Mouse (Mus musculus): ENCODE results near the gene Polg2. TPM values are rescaled to one million over a fixed set of nuclear protein-coding genes. Genes with fewer than 3 reads are reported as not detected.

The Polg2 gene
- 4.1 and 4.3 TPM in 2 replicates for polyA plus RNA-seq (2011; ENCODE audit: insufficient read length, low read depth, missing spikeins)

DNA sequence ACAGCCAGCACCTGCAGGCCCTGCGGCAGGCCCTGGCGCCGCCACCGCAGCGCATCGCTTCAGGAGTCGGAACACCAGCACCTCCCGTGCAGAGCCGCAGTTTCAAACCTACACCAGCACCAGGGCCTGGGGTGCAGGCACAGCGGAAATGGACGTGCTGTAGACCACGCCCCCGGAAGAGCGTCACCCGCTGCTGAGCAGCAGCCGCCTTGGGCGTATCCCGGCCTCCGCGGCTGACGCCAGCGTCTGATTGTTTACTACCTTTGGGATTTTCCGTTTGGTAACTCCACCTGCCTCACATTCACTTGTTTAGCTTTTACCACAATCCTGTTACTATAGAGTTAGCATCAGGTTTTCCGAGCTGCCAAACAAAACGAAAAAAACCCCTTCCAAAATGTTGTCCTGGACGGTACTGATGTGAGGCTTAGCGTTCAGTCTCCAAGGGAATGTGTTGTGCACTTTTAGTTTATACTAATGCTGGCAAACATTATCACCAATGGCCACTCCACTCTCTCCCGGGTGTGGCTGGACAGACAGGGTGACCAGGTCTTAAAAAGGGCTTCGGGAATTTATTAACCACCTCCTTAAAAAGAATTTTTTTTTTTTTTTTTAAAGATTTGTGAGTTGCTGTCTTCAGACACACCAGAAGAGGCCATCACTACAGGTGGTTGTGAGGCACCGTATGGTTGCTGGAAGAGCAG is at the start of gene Polg2:
Gene Polg2 (minus strand): TSS at position 150 of the 701 bp plus-strand sequence.
- peak within 1 kb of the TSS; percentile 69 for H3K4me3 ChIP-seq (ENCODE audit: insufficient read depth, low read length)
- TF ChIP-seq POLR2A (IDR thresholded peaks at IDR 0.05; ENCODE audit: low read depth, low read length), result peak; percentile 91
- TF ChIP-seq CTCF (IDR thresholded peaks at IDR 0.05; ENCODE audit: borderline replicate concordance, insufficient read depth, low read length), result no peak
- 0 out of 2 replicates have a peak, but pooled peaks cover 2% of the 10 kb centered on the region for H3K4me1 ChIP-seq (ENCODE audit: control insufficient read depth, insufficient read depth, low read length)
- H3K27ac ChIP-seq (ENCODE audit: insufficient read depth, low read length), result peak within 1 kb of the TSS; percentile 60

DNA sequence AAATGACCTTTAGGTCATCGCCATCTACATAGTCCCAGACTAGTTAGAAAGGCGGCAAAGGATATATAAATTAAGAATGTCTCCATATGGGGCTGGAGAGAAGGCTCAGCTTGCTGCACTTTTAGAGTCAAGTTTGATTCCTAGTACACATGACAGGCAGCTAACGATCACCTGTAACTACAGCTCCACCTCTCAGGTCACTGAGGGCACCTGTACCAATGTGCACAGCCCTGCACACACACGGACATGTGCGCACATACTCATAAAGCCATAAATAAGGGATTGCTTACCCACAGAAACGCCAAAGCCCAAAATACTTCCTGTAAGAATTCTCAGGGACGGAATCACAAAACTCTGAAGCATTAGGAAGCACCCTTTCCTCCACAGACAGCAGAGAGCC is 48.7 kb upstream of the Polg2 start:
- TF ChIP-seq POLR2A (IDR thresholded peaks at IDR 0.05; ENCODE audit: low read depth, low read length), result no peak
- no peak for TF ChIP-seq CTCF (IDR thresholded peaks at IDR 0.05; ENCODE audit: borderline replicate concordance, insufficient read depth, low read length)
- H3K4me1 ChIP-seq (ENCODE audit: control insufficient read depth, insufficient read depth, low read length), result no peaks in the 10 kb centered on the region
- H3K27ac ChIP-seq (ENCODE audit: insufficient read depth, low read length), result no peak overlapping the region
- no peak overlapping the region for H3K4me3 ChIP-seq (ENCODE audit: insufficient read depth, low read length)

DNA sequence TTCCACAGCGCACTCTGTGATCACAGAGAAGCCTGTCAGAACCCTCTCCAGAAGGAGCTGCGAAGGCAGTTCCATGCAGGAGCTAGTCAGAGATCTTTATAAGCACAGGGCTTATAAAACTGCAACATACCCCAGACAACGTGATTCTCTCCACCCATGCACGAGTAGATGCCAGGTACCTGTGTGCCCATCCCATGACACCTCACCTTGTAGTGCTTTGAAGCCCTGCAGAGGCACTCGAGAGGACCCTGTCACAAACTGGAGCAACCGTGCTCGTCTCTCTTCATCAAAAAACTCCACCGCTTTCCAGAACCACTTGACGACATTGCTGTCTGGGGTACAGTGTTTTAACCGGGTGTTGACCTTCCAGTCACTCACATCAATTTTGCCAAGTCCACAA is 45.1 kb upstream of the Polg2 start:
- H3K4me1 ChIP-seq (ENCODE audit: control insufficient read depth, insufficient read depth, low read length), result 0 out of 2 replicates have a peak, but pooled peaks cover 2% of the 10 kb centered on the region

DNA sequence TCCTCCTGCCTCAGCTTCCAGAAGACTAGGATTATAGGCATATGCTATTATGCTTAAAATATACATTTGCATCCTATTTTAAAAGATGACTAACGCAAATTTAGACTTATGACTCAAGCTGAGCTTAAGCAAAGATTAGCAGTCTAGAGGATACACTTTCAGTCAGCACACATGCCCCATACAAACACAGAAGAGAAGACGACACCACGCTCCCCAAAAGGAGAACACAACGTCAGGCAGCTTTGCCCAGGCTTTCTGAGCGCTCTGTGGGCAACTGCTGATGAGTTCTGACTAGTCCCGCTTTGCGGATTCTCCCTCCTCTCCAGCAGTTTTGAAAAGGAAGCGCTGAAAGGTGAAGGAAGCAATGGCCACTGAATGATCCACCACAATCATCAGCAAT is 44.4 kb upstream of the Polg2 start:
- H3K4me1 ChIP-seq (ENCODE audit: control insufficient read depth, insufficient read depth, low read length), result 0 out of 2 replicates have a peak, but pooled peaks cover 2% of the 10 kb centered on the region
- H3K27ac ChIP-seq (ENCODE audit: insufficient read depth, low read length), result no peak overlapping the region
- H3K4me3 ChIP-seq (ENCODE audit: insufficient read depth, low read length), result no peak overlapping the region
- TF ChIP-seq CTCF (IDR thresholded peaks at IDR 0.05; ENCODE audit: borderline replicate concordance, insufficient read depth, low read length) (no peak), POLR2A (IDR thresholded peaks at IDR 0.05; ENCODE audit: low read depth, low read length) (no peak)

More for the DNA sequence above, 45.1 kb upstream of the Polg2 start:
- no peak overlapping the region for H3K4me3 ChIP-seq (ENCODE audit: insufficient read depth, low read length)
- H3K27ac ChIP-seq (ENCODE audit: insufficient read depth, low read length), result no peak overlapping the region
- TF ChIP-seq POLR2A (IDR thresholded peaks at IDR 0.05; ENCODE audit: low read depth, low read length), result no peak
- no peak for TF ChIP-seq CTCF (IDR thresholded peaks at IDR 0.05; ENCODE audit: borderline replicate concordance, insufficient read depth, low read length)

DNA sequence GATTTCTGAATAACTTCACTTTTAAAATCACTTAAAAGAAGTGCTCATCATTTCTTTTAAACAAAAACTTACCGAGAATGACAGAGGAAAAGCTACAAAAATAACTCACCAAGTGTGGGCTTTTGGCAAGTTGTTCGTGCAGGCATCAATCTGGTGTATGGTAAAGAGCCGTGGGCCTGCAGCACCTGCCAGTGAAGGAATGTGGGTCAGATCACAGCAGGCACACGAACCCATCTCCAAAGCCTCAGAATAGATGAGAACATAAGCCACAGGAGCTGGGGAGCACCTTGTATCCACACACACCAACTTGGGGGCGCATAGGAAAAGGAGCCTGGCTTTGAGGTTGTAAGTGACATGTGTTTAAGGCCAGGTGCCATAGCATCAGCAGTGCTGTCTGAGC is 43.6 kb upstream of the Polg2 start:
- TF ChIP-seq POLR2A (IDR thresholded peaks at IDR 0.05; ENCODE audit: low read depth, low read length), result no peak
- TF ChIP-seq CTCF (IDR thresholded peaks at IDR 0.05; ENCODE audit: borderline replicate concordance, insufficient read depth, low read length), result no peak
- 0 out of 2 replicates have a peak, but pooled peaks cover 2% of the 10 kb centered on the region for H3K4me1 ChIP-seq (ENCODE audit: control insufficient read depth, insufficient read depth, low read length)
- no peak overlapping the region for H3K27ac ChIP-seq (ENCODE audit: insufficient read depth, low read length)

DNA sequence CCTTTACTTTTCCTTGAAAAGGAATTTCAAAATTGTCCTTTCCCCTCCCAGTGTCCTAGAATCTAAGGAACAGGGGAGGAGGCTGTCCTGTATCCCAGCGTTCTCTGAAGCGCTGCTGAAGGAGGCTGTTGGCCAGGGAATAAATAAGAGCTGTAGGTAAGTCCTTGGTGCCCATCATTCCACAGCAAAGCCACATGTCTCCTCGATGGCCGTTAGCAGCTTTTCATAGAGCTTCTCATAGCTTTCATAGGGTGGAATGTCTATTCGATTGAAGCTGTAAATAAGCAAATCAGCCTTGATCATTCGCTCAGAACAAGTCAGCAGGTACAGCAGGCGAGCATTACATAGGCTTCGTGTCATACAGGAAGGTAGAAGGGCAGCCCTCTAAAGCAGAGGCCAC is 43.2 kb upstream of the Polg2 start:
- Histone ChIP-seq H3K27ac (ENCODE audit: insufficient read depth, low read length) (no peak overlapping the region), H3K4me1 (ENCODE audit: control insufficient read depth, insufficient read depth, low read length) (0 out of 2 replicates have a peak, but pooled peaks cover 2% of the 10 kb centered on the region), H3K4me3 (ENCODE audit: insufficient read depth, low read length) (no peak overlapping the region)
- TF ChIP-seq CTCF (IDR thresholded peaks at IDR 0.05; ENCODE audit: borderline replicate concordance, insufficient read depth, low read length), result no peak
- TF ChIP-seq POLR2A (IDR thresholded peaks at IDR 0.05; ENCODE audit: low read depth, low read length), result no peak

More for the DNA sequence above, 43.6 kb upstream of the Polg2 start:
- H3K4me3 ChIP-seq (ENCODE audit: insufficient read depth, low read length), result no peak overlapping the region

DNA sequence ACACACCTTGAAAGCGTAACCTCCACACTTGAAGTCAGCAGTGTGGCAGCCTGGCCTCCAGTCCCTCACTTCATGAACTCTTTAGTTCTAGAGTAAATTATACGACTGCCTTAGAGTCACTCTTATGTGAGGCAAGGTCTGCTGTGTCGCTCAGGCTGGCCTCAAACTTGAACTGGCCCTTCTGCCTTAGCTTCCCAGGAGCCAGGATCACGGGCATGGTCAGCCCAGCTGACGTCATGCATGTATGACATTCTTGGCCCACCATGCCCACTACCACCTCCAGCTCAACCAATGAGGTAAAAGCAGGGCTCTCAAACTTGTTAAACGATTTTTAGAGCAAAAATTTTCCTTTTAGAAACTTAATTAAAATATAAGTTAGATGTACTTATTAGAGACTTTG is 42.1 kb upstream of the Polg2 start:
- Histone ChIP-seq H3K27ac (ENCODE audit: insufficient read depth, low read length) (no peak overlapping the region), H3K4me1 (ENCODE audit: control insufficient read depth, insufficient read depth, low read length) (0 out of 2 replicates have a peak, but pooled peaks cover 2% of the 10 kb centered on the region), H3K4me3 (ENCODE audit: insufficient read depth, low read length) (no peak overlapping the region)
- TF ChIP-seq POLR2A (IDR thresholded peaks at IDR 0.05; ENCODE audit: low read depth, low read length) (no peak), CTCF (IDR thresholded peaks at IDR 0.05; ENCODE audit: borderline replicate concordance, insufficient read depth, low read length) (no peak)

DNA sequence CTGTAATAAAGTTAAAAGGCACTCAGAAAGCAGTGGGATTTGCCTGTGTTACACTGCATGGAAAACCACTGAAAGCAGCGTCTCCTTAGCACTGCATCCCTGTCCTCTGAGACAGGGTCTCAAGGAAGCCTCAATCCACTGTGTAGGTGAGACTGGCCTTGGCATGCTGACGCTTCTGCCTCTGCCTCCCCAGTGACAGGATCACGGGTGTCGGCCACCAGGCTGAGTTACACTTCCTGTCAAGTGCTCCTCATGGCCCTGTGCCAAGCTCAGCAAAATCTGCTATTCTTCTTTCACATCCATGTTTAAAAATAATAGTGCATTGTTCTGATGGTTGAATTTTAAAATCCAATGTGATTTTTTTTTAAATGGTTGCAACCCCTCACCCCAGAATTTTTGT is 41.6 kb upstream of the Polg2 start:
- H3K27ac ChIP-seq (ENCODE audit: insufficient read depth, low read length), result no peak overlapping the region
- TF ChIP-seq POLR2A (IDR thresholded peaks at IDR 0.05; ENCODE audit: low read depth, low read length) (no peak), CTCF (IDR thresholded peaks at IDR 0.05; ENCODE audit: borderline replicate concordance, insufficient read depth, low read length) (no peak)

DNA sequence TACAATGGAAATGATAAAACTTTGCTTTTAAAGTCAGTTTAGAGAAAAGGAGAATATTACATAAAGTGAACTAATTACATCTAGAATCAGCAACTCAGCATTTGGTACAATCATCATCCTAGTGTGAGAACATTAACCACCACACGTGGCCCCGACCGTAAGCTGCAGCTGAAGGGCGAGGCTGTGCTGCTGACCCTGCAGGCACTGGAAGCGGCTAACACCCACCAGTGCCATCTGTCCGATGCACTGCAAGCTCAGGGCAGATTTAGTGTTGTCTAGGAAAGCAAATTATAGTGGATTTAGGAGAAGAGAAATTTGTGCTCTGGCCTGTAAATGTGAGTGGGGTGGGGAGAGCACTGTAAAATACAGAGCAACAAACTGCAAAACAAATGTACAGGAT is 40.9 kb upstream of the Polg2 start:
- TF ChIP-seq CTCF (IDR thresholded peaks at IDR 0.05; ENCODE audit: borderline replicate concordance, insufficient read depth, low read length) (no peak), POLR2A (IDR thresholded peaks at IDR 0.05; ENCODE audit: low read depth, low read length) (no peak)
- Histone ChIP-seq H3K4me1 (ENCODE audit: control insufficient read depth, insufficient read depth, low read length) (0 out of 2 replicates have a peak, but pooled peaks cover 2% of the 10 kb centered on the region), H3K4me3 (ENCODE audit: insufficient read depth, low read length) (no peak overlapping the region), H3K27ac (ENCODE audit: insufficient read depth, low read length) (no peak overlapping the region)

More for the DNA sequence above, 41.6 kb upstream of the Polg2 start:
- 0 out of 2 replicates have a peak, but pooled peaks cover 2% of the 10 kb centered on the region for H3K4me1 ChIP-seq (ENCODE audit: control insufficient read depth, insufficient read depth, low read length)
- no peak overlapping the region for H3K4me3 ChIP-seq (ENCODE audit: insufficient read depth, low read length)

DNA sequence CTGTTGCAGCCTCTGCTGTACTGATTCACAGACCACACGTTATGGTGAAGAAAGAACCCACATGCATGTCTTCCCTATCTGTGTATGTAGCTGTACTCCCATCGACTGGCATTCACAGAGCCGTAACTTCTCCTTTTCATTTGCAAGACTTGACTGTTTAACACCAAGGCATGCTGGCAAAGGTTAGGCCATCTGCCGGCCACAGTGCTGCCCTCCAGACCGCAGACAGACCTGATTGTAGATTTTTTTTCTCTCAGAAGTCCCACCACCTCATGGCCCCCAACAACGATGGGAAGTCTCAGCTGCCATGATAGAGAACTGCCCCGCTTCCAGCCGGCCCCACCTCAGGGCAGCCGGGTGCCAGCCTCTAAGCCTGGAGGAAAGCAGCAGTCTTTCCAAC is 40.3 kb upstream of the Polg2 start:
- Histone ChIP-seq H3K27ac (ENCODE audit: insufficient read depth, low read length) (no peak overlapping the region), H3K4me1 (ENCODE audit: control insufficient read depth, insufficient read depth, low read length) (0 out of 2 replicates have a peak, but pooled peaks cover 2% of the 10 kb centered on the region), H3K4me3 (ENCODE audit: insufficient read depth, low read length) (no peak overlapping the region)
- TF ChIP-seq POLR2A (IDR thresholded peaks at IDR 0.05; ENCODE audit: low read depth, low read length), result no peak
- TF ChIP-seq CTCF (IDR thresholded peaks at IDR 0.05; ENCODE audit: borderline replicate concordance, insufficient read depth, low read length), result no peak

Measured in embryonic fibroblast, embryonic 13.5 days (primary cell).